Mouse (Mus musculus) heart, adult 2 months (tissue): ENCODE measurements around the gene Ptpre. TPM values are rescaled to one million over a fixed set of nuclear protein-coding genes. Genes with fewer than 3 reads are reported as not detected.

Experiments used
- DNase-seq, 2 experiments: peaks; one replicate each; pipeline ENCODE4 v3.0.0; 2021
- H3K27ac ChIP-seq: fragments of 200-600 bp; 2 replicates; pipeline ENCODE4 v1.8.1; 2022
- H3K27me3 ChIP-seq: fragments of 200-500 bp; 2 replicates; pipeline ENCODE4 v1.6.1; 2012; ENCODE audit warnings: mild to moderate bottlenecking, low read length, inconsistent platforms, mixed read lengths; ENCODE audit not compliant: control insufficient read depth, insufficient read depth
- H3K36me3 ChIP-seq: fragments of 200-500 bp; 2 replicates; pipeline ENCODE4 v1.6.1; 2012; ENCODE audit warnings: low read length, inconsistent platforms; ENCODE audit not compliant: control insufficient read depth, insufficient read depth
- H3K4me1 ChIP-seq: fragments of 200-500 bp; 2 replicates; pipeline ENCODE4 v1.6.1; 2011; ENCODE audit warnings: low read length; ENCODE audit not compliant: control insufficient read depth, insufficient read depth
- H3K4me3 ChIP-seq: fragments of 200-600 bp; 2 replicates; pipeline ENCODE4 v1.8.1; 2022
- H3K79me2 ChIP-seq: fragments of 200-500 bp; replicated peaks from 2 replicates; pipeline ENCODE4 v1.6.1; 2012; ENCODE audit warnings: mild to moderate bottlenecking, inconsistent platforms, low read length, moderate library complexity, mixed read lengths; ENCODE audit not compliant: control insufficient read depth, insufficient read depth
- H3K9ac ChIP-seq: fragments of 200-500 bp; 2 replicates; pipeline ENCODE4 v1.6.1; 2012; ENCODE audit warnings: low read depth, mild to moderate bottlenecking, control low read depth, inconsistent platforms, low read length, mixed read lengths
- CTCF ChIP-seq: fragments of 200-600 bp; IDR thresholded peaks from 2 replicates; pipeline ENCODE4 v1.8.1; 2022; ENCODE audit warnings: antibody characterized with exemption, mild to moderate bottlenecking, moderate library complexity
- EP300 ChIP-seq: fragments of 200-500 bp; IDR thresholded peaks from 2 replicates; pipeline ENCODE4 v1.6.1; 2011; ENCODE audit warnings: low read depth, low read length, control low read depth; ENCODE audit not compliant: insufficient read depth
- POLR2A ChIP-seq: fragments of 200-500 bp; IDR thresholded peaks from 2 replicates; pipeline ENCODE4 v1.6.1; 2011; ENCODE audit warnings: mild to moderate bottlenecking, low read depth, low read length, control low read depth; ENCODE audit not compliant: insufficient read depth
- WGBS: fragments of 180-500 bp; shearing (Covaris S2); methylation state at CpG from one replicate; pipeline ENCODE4 v1.1.7; 2018; 5-methylcytosine and 5-hydroxymethylcytosine counted together
- intact Hi-C: fragments of 180-260 bp; cut with DNase I; formaldehyde crosslinking; loops from one replicate; pipeline ENCODE4 v1.15.1; 2025
- polyA plus RNA-seq: library from polyadenylated mRNA; depleted of rRNA; stranded (reverse); fragments of >200 nt; gene quantifications from 2 replicates; pipeline ENCODE4 v1.2.3, GENCODE M21; 2012
- total RNA-seq, 2 experiments: library from RNA; stranded (reverse); gene quantifications; 2 replicates each; pipeline ENCODE4 v1.2.3; 2021

Gene Ptpre
- total and polyA plus RNA-seq, 3 experiments: 2.8 to 4.1 (median 3.1) TPM

DNA sequence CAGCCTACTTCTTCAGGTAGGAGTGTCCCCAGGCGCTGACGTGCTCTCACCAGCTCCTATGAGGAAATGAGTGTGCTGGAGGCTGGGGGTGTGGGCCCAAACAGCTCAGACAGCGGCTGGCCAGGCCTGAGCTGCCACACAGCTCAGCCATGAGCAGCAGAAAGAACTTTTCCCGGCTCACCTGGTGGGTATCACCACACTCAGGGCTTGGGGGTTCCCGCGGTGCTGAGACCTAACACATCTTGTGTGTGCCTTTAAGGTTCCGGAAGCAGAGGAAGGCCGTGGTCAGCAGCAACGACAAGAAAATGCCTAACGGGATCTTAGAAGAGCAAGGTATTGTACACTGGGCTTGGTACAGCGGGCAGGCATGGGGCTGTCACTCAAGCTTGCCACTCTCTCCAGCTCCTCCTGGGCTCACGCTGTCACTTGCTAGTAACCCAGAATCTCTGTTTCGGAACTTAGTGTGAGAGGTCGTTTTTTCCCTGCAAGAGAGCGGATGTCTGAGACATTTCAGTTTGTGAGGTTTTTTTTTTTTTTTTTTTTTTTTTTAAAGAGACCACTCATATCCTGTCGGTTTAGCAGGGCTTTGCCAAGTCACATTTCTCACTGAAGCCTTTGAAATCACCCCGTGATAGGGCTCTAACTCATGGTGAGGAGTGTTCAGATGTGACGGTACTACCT is 114.7 kb downstream of the Ptpre start:
- Histone ChIP-seq H3K27me3 (no peaks in the 10 kb centered on the region), H3K4me1 (peaks cover 10% of the 10 kb centered on the region), H3K36me3 (no peaks in the 10 kb centered on the region), H3K79me2 (no peaks in the 10 kb centered on the region), H3K4me3 (peak overlapping the region; percentile 51), H3K9ac (peak overlapping the region; percentile 58), H3K27ac (peak overlapping the region; percentile 70)
- peak; percentile 65 to 68 for DNase-seq
- WGBS: 30% methylated on average over 18 of the region's 18 CpGs
- peak; percentile 51 for TF ChIP-seq POLR2A
- no peak for TF ChIP-seq CTCF
- intact Hi-C loops: no loop called here

DNA sequence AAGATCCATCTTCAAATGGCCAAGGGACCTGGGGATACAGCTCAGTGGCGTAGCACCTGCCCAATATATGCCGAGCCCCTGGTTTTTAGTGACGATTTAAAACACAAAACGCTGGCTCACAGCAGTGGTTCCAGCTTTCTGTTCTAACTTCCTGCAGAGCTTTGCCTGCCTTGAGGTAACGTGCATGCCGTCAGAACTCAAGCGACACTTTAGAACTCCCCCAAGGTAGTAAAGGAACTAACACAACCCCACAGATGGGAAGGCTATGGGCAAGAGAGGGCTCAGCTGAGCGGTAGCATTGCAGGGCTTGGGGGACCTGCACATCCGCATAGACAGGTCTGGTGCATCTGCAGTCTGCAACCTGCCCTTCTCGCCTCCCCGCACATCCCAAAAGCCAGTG is 115.5 kb downstream of the Ptpre start:
- DNase-seq: no peak
- TF ChIP-seq CTCF (no peak), POLR2A (no peak), EP300 (no peak)
- Histone ChIP-seq H3K27me3 (no peaks in the 10 kb centered on the region), H3K27ac (peak overlapping the region; percentile 45), H3K79me2 (no peaks in the 10 kb centered on the region), H3K9ac (peak overlapping the region; percentile 40), H3K36me3 (no peaks in the 10 kb centered on the region), H3K4me1 (peaks cover 10% of the 10 kb centered on the region), H3K4me3 (peak overlapping the region; percentile 51; the same call in 1 of the 2 replicates)
- intact Hi-C loops: no loop called here
- WGBS: 72% methylated on average over 11 of the region's 11 CpGs

DNA sequence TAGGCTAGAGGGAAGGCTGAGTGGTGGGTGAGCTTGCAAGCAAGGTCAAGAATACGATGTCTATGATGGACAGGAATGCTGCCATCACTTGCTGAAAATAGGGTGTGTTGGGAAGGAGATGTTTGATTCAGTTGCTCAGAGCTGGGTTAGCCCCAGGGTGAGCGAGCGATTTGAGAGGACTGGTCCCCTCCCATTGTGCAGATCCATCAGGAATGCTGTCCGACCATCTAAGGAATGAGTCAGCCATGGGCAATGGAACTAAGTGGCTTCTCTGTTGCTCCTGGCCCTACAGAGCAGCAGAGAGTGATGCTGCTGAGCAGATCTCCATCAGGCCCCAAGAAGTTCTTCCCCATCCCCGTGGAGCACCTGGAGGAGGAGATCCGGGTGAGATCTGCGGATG is 116.3 kb downstream of the Ptpre start:
- no peaks in the 10 kb centered on the region for H3K27me3 ChIP-seq

GRCm38 (mm10) chr7:135654288-135654687 is 117.0 kb downstream of the Ptpre start:
- Histone ChIP-seq H3K27ac (no peak overlapping the region), H3K4me1 (peaks cover 3% of the 10 kb centered on the region), H3K36me3 (no peaks in the 10 kb centered on the region), H3K79me2 (no peaks in the 10 kb centered on the region), H3K27me3 (no peaks in the 10 kb centered on the region), H3K4me3 (no peak overlapping the region), H3K9ac (no peak overlapping the region)
- WGBS: 83% methylated on average over 6 of the region's 6 CpGs
- no peak for DNase-seq
- no peak for TF ChIP-seq CTCF
- no peak for TF ChIP-seq POLR2A
- TF ChIP-seq EP300: no peak
- intact Hi-C loops: no loop called here

More for the DNA sequence above, 116.3 kb downstream of the Ptpre start:
- WGBS: 87% methylated on average over 7 of the region's 7 CpGs
- no peak for DNase-seq
- Histone ChIP-seq H3K36me3 (no peaks in the 10 kb centered on the region), H3K9ac (no peak overlapping the region), H3K79me2 (no peaks in the 10 kb centered on the region), H3K4me3 (no peak overlapping the region), H3K27ac (no peak overlapping the region), H3K4me1 (peaks cover 10% of the 10 kb centered on the region)
- intact Hi-C loops: no loop called here
- no peak for TF ChIP-seq CTCF
- no peak for TF ChIP-seq POLR2A
- TF ChIP-seq EP300: no peak

GRCm38 (mm10) chr7:135655113-135655512 is 117.8 kb downstream of the Ptpre start:
- Histone ChIP-seq H3K4me1 (peaks cover 2% of the 10 kb centered on the region; the same call in 1 of the 2 replicates), H3K27me3 (no peaks in the 10 kb centered on the region), H3K4me3 (no peak overlapping the region), H3K79me2 (no peaks in the 10 kb centered on the region), H3K27ac (no peak overlapping the region), H3K36me3 (no peaks in the 10 kb centered on the region), H3K9ac (no peak overlapping the region)
- 83% methylated on average over 4 of the region's 4 CpGs for WGBS
- TF ChIP-seq EP300 (no peak), CTCF (no peak), POLR2A (no peak)
- DNase-seq: no peak
- intact Hi-C loops: no loop called here

GRCm38 (mm10) chr7:135658150-135658549 is 120.9 kb downstream of the Ptpre start:
- H3K4me1 ChIP-seq: no peaks in the 10 kb centered on the region
- intact Hi-C loops: no loop called here
- TF ChIP-seq EP300 (no peak), CTCF (no peak), POLR2A (no peak)
- no peak overlapping the region for H3K9ac ChIP-seq
- no peak overlapping the region for H3K27ac ChIP-seq
- H3K4me3 ChIP-seq: no peak overlapping the region
- no peaks in the 10 kb centered on the region for H3K79me2 ChIP-seq
- no peaks in the 10 kb centered on the region for H3K27me3 ChIP-seq
- 83% methylated on average over 7 of the region's 7 CpGs for WGBS
- no peaks in the 10 kb centered on the region for H3K36me3 ChIP-seq
- no peak for DNase-seq
